Mouse (Mus musculus) splenic B cell, adult 2 months (primary cell): ENCODE measurements around the gene Fopnl.

Experiments
- DNase-seq: peaks from one replicate; pipeline ENCODE4 v3.0.0-alpha.2; 2011; ENCODE audit warnings: low read depth, low spot score
- H3K27me3 ChIP-seq: 2 replicates; pipeline ENCODE4 v1.6.1; 2012; ENCODE audit warnings: mild to moderate bottlenecking, low read length, moderate library complexity, mixed read lengths; ENCODE audit not compliant: control insufficient read depth, poor library complexity, insufficient read depth, severe bottlenecking
- H3K36me3 ChIP-seq: 2 replicates; pipeline ENCODE4 v1.6.1; 2012; ENCODE audit warnings: mild to moderate bottlenecking, low read length, moderate library complexity, mixed read lengths; ENCODE audit not compliant: control insufficient read depth, poor library complexity, insufficient read depth, severe bottlenecking

Fopnl gene

DNA sequence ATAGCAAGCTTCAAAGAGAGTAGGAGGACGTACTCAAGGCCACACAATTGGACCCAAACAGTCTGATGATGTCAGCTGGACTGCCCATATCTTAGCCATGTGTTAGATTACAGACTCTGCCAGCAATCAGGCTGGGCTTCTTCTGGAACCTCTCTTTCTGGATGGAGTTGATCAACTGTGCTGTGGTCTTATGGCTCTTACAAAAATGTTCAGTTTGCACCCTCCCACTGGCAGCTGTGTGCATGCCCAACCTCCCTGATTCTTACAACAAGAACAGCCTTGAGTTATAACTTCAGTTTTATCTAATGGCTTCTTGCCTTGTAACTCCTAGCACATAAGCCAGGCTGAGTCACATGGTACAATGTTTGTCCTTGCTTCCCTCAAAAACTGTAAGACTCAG, 11.0 kb upstream of the Fopnl start:
- no peaks in the 10 kb centered on the region for H3K27me3 ChIP-seq
- no peaks in the 10 kb centered on the region for H3K36me3 ChIP-seq

DNA sequence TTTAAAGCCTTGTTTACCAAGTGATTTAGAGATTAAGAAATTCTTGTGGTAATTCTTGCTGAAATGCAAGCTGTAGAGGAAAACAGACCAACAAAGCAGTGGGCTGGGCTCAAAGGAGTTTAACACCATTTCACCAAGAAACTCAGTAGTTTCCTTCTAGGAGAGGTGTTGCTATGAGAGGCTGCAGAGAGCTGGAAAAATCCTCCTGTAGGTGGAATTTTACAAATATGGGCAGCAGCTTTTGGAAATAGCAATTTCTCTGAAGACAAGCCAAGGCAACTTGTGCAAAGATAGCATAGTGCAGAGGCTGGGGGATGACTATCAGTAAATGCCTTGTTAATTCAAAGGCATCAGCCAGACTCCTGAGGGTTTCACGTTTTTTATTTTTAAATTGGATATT, 3.3 kb upstream of the Fopnl start:
- DNase-seq = no peak
- no peaks in the 10 kb centered on the region for H3K36me3 ChIP-seq
- H3K27me3 ChIP-seq = no peaks in the 10 kb centered on the region

More for the DNA sequence above, 11.0 kb upstream of the Fopnl start:
- no peak for DNase-seq

DNA sequence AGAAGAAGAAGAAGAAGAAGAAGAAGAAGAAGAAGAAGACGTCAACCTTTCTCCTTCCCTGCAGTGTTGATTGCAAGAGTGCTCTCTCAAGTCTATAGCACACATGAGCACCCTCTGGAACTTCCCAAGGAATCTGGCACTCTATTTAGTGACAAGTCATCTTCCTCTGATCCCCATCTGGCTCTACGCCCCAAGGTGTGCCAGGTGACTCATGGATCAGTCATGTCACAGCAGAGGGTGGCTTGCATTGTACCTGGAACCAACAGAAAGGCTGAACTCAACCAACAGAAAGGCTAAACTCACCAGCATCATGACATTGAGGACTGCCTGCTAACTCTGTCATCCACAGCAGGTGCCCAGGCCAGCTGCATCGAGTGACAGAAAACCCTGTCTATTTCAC, 2.5 kb upstream of the Fopnl start:
- DNase-seq = no peak

DNA sequence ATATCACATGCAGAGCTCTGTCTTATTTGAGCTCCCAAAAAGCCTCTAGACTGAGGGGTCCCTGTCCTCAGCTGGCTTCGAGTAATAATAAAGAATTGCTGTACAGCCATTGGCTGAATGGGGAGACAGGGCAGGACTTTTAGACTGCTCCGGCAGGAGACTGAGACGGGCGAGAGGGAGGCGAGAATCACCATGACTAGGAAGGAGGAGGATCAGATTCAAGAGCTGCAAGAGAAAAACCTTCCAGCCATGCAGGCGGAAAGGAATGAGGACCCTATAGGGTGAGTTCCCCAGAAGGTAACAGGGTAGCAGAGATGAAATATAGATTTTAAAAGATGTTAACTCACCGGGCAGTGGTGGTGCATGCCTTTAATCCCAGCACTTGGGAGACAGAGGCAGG, 4.3 kb downstream of the Fopnl start:
- H3K27me3 ChIP-seq = no peaks in the 10 kb centered on the region
- no peak for DNase-seq
- H3K36me3 ChIP-seq = peaks cover 2% of the 10 kb centered on the region; the same call in 1 of the 2 replicates

More for the DNA sequence above, 2.5 kb upstream of the Fopnl start:
- Histone ChIP-seq H3K36me3 (no peaks in the 10 kb centered on the region), H3K27me3 (no peaks in the 10 kb centered on the region)

DNA sequence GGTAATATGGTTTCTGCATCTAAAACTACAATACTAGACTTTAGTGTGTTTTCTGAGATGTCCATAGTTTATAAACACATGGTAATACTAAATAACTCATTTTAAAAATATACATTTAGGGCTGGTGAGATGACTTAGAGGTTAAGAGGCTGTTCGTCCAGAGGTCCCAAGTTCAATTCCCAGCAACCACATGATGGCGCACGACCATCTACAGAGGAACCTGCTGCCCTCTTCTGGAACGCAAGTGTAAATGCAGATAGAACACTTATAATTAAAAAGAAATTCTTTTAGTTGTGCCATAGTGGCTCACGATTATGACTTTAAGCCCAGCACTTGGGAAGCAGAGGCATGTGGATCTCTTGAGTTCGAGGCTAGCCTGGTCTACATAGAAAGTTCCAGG, 5.8 kb downstream of the Fopnl start:
- Histone ChIP-seq H3K36me3 (peaks cover 2% of the 10 kb centered on the region; the same call in 1 of the 2 replicates), H3K27me3 (no peaks in the 10 kb centered on the region)
- peak; percentile 78 for DNase-seq

DNA sequence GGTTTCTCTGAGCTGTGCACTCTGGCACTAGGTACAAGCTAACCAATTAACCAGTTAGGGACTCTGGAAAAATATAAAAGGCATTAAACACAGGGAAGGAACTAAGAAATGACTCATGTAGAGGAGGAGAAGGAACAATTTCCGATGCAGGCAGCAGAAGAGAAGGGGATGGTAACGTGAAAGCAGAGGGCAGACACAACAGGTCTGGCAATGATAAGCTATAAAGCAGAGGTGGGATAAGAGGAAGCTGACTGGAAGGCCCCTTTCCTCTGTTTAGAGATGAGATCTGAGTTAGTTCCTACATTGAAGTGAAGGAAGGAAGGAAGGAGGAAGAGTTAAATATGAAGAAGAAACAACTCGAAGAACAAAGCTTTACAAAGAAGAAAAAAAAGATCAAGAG, 7.4 kb downstream of the Fopnl start:
- Histone ChIP-seq H3K27me3 (no peaks in the 10 kb centered on the region), H3K36me3 (peaks cover 2% of the 10 kb centered on the region; the same call in 1 of the 2 replicates)
- no peak for DNase-seq

DNA sequence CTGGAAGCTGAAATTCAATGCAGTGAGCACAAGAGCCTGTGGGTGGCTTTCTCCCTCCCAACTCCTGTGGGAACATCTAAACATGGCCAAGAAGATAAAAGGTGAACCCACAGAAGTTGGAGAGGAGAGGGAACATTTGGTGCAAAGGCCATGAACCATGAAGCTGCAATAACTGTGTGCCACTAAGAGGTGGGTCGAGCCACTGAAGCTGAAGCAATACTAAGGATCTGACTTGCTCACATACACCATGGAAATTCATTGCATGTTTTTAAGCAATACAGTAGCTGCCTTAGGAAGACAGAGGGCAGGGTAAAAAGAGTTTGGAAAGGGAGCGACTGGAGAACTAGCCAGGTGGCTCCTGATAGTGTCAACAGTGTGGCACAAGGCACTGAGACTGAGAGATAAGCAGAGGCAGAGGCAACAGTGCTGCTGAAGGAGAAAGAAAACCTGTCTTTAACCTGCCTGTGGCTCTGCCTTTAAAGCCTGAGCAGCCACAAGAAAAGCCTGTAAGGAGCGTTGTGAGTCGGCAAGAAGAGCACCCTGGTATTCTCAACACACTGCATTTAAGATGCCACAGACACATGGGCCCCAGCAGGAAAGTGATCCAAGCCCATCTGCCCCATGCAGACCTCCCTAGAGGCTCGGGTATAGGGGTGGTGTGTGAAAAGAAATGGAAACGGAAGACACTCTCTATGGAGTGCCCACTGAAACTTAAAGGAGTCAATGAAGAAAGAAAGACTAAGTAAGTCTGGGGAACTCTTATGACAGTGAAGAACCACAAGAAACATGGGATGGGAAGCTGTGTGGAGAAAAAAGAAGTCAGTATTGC, 8.7 kb downstream of the Fopnl start:
- Histone ChIP-seq H3K36me3 (peaks cover 4% of the 10 kb centered on the region), H3K27me3 (no peaks in the 10 kb centered on the region)
- no peak for DNase-seq

DNA sequence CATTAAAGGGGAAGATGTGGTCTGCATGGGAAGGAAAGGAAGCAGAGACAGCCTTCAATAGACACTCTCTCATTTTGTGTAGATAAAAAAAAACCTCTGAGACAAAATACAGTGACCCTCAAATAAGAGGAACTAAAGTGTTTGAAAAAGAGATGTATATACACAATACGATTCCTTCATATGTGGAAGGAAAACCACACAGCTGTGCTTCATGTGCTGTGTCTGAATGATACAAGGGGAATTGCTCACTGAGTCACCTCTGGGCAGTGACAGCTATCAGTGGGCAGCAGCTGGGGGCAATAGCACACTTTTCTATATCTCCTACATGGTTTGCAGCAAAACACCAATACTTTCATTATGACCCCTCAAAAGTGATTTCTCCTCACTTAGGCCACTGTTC, 9.8 kb downstream of the Fopnl start:
- Histone ChIP-seq H3K36me3 (peaks cover 4% of the 10 kb centered on the region), H3K27me3 (no peaks in the 10 kb centered on the region)
- DNase-seq = no peak

DNA sequence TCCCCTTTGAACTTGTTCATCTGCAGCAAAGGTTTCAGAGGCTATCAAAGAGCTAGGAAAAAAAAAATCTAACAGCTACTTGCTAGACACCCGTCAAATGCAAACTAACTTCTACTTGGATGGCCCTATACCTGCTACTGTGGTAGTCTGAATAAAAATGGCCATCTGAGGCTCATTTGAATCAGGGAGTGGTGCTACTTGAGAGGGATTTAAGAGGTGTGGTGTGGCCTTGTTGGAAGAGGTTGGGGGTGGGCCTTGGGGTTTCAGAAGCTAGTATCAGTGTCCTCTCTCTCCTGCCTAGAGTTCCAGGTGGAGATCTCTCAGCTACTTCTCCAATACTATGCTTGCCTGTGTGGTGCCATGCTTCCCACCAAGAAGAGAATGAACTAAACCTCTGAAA, 10.8 kb downstream of the Fopnl start:
- peaks cover 5% of the 10 kb centered on the region for H3K36me3 ChIP-seq
- no peaks in the 10 kb centered on the region for H3K27me3 ChIP-seq
- DNase-seq = no peak

DNA sequence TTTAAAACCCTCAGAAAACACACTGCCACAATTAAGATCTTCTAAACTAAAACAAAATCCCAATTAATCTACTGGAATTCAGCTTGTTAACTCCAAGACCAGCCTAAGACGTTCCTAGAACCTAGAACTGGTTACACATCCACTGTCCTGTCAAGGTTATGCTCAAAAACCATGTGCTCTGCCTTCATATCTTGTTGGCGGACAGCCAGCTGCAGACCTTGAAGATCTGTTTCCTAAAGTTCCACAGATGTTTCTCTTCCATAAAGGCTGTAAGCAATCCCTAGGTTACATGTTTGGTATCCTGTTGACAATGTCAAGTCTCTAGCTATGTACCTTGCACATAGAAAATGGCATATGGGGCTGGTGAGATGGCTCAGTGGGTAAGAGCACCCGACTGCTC, 12.4 kb downstream of the Fopnl start:
- H3K27me3 ChIP-seq = no peaks in the 10 kb centered on the region
- no peak for DNase-seq
- peaks cover 5% of the 10 kb centered on the region for H3K36me3 ChIP-seq

DNA sequence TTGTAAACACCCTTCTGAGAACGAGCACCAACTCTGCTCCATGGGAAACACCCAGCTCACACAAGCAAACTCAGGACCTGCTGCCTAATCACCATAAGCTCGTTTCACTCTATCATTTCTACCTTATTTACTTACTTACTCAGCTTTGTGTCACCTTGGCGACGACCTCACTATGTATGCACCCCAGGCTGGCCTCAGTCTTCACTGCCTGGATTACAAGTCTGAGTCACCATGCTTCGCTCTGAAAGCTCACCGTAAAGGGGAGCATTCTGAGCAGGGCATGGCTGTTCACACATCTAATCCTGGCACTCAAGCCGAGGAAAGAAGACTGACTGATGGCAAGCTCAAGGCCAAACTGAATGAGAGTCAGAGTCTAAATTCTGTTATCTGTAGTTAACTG, 13.5 kb downstream of the Fopnl start:
- no peak for DNase-seq
- peaks cover 8% of the 10 kb centered on the region for H3K36me3 ChIP-seq
- no peaks in the 10 kb centered on the region for H3K27me3 ChIP-seq

DNA sequence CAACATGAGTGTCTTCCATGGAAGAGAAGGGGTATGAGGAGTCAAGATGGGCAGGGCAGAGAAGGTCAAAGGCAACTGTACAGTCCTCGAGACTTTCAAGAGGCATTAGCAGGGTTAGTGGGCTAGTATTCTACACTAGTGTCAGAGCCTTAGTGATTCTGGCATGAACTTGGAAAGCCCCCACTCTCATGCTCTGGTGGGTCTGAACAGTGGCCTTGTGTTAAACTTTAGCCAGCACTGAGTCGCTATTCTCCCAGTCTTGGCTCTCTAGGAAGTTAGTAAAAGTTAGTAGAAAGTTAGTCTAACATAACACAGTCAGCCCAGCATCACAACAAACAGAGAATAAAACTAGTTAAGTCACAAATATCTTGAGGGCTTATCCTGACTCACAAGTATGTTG, 14.1 kb downstream of the Fopnl start:
- no peak for DNase-seq
- no peaks in the 10 kb centered on the region for H3K27me3 ChIP-seq
- H3K36me3 ChIP-seq = peaks cover 8% of the 10 kb centered on the region

DNA sequence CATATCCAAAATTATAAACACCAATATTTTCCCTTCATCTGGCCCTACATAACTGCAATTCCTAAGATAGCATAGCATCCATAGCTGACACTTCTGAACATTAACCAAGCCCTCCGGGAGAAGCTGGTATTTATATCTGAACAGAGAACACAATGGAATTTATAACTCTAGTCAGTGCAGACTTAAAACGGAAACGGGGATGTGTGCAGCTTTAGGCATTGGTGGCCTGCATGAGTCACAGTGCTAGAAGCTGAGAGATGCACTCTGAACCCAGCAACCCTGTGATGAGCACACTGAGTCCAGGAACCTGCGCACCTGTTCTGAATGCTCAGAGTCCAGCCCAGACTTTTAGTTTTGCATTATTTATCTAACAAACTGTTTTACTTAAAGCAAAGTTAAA, 18.7 kb downstream of the Fopnl start:
- Histone ChIP-seq H3K27me3 (no peaks in the 10 kb centered on the region), H3K36me3 (peaks cover 9% of the 10 kb centered on the region)
- DNase-seq = no peak

DNA sequence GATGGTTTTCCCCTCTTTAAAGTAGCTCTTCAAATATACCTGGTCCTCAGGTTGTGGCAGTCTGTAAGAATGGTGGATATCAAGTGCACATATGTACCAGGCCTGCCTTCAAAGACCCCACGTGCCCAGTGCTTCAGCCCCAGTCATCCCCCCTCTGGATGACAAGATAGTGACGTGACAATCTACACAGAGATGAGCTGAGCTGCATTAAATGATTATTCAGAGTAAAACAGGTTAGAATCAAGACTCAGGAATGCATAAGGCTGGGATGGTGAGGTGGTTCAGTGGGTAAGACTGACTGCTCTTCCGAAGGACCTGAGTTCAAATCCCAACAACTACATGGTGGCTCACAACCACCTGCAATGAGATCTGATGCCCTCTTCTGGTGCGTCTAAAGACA, 19.5 kb downstream of the Fopnl start:
- no peak for DNase-seq
- Histone ChIP-seq H3K27me3 (no peaks in the 10 kb centered on the region), H3K36me3 (peaks cover 9% of the 10 kb centered on the region)

DNA sequence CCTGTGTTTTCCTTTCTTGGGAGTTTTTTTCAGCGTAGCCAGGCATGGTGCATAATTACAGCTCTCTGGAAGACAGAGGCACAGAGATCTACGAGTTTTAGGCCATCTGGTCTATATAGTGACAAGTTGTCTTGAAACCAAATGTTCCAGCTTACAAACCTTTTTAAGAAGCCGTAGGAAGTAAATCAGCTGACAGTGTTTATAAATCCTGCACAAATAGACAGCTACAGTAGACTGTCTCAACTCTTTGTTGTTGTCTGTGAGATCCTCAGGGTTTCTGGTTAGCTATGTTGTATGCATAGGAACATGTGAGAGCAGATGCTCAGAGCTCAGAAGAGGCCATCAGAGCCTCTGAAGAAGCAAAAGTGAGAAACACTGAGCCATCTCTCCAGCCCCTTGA, 20.1 kb downstream of the Fopnl start:
- Histone ChIP-seq H3K27me3 (no peaks in the 10 kb centered on the region), H3K36me3 (peaks cover 9% of the 10 kb centered on the region)
- no peak for DNase-seq
